Mouse (Mus musculus): ENCODE measurements around the gene Glmn. TPM values are rescaled to one million over a fixed set of nuclear protein-coding genes. Genes with fewer than 3 reads are reported as not detected.

Gene Glmn
- polyA plus RNA-seq, 1 experiment from 2014 or later = 30.5 TPM

- ATAC-seq (replicated peaks; ENCODE audit: low FRiP score) = no peak
- Histone ChIP-seq H3K9ac (no peak overlapping the region), H3K9me3 (replicated peaks) (no peaks in the 10 kb centered on the region), H3K27ac (no peak overlapping the region), H3K4me1 (no peaks in the 10 kb centered on the region), H3K27me3 (no peaks in the 10 kb centered on the region), H3K36me3 (no peaks in the 10 kb centered on the region), H3K4me3 (replicated peaks) (no peak overlapping the region), H3K4me2 (no peak overlapping the region)
- 96% methylated on average over 3 of the region's 3 CpGs for WGBS
These were observed 82.2 kb downstream of the Glmn start for GRCm38 (mm10) chr5:107515453-107515852.

GRCm38 (mm10) chr5:107513583-107513982 lies 84.1 kb downstream of the Glmn start:
- Histone ChIP-seq H3K4me2 (no peak overlapping the region), H3K27me3 (no peaks in the 10 kb centered on the region), H3K27ac (no peak overlapping the region), H3K4me3 (replicated peaks) (no peak overlapping the region), H3K4me1 (no peaks in the 10 kb centered on the region), H3K36me3 (no peaks in the 10 kb centered on the region), H3K9me3 (replicated peaks) (no peaks in the 10 kb centered on the region), H3K9ac (no peak overlapping the region)
- ATAC-seq (replicated peaks; ENCODE audit: low FRiP score) = no peak
- WGBS = 51% methylated on average over 7 of the region's 7 CpGs

GRCm38 (mm10) chr5:107511326-107511725 lies 86.4 kb downstream of the Glmn start:
- Histone ChIP-seq H3K27me3 (no peaks in the 10 kb centered on the region), H3K4me3 (replicated peaks) (no peak overlapping the region), H3K27ac (no peak overlapping the region), H3K9ac (no peak overlapping the region), H3K4me1 (no peaks in the 10 kb centered on the region), H3K4me2 (no peak overlapping the region), H3K9me3 (replicated peaks) (no peaks in the 10 kb centered on the region), H3K36me3 (no peaks in the 10 kb centered on the region)
- WGBS = 58% methylated on average over 2 of the region's 2 CpGs
- ATAC-seq (replicated peaks; ENCODE audit: low FRiP score) = no peak

GRCm38 (mm10) chr5:107510503-107510902 lies 87.2 kb downstream of the Glmn start:
- Histone ChIP-seq H3K27me3 (no peaks in the 10 kb centered on the region), H3K4me3 (replicated peaks) (no peak overlapping the region), H3K27ac (no peak overlapping the region), H3K36me3 (no peaks in the 10 kb centered on the region), H3K4me2 (no peak overlapping the region), H3K9ac (no peak overlapping the region), H3K4me1 (no peaks in the 10 kb centered on the region), H3K9me3 (replicated peaks) (no peaks in the 10 kb centered on the region)
- WGBS = 86% methylated on average over 10 of the region's 10 CpGs
- no peak for ATAC-seq (replicated peaks; ENCODE audit: low FRiP score)

- no peaks in the 10 kb centered on the region for H3K27me3 ChIP-seq
- H3K4me3 ChIP-seq (replicated peaks) = no peak within 1 kb of the TSS
- no peaks in the 10 kb centered on the region for H3K4me1 ChIP-seq
- no peak within 1 kb of the TSS for H3K9ac ChIP-seq
- no peak within 1 kb of the TSS for H3K4me2 ChIP-seq
- H3K9me3 ChIP-seq (replicated peaks) = no peaks in the 10 kb centered on the region
- no peak for ATAC-seq (replicated peaks; ENCODE audit: low FRiP score)
- 67% methylated on average over 4 of the region's 4 CpGs for WGBS
- no peak within 1 kb of the TSS for H3K27ac ChIP-seq
- no peaks in the 10 kb centered on the region for H3K36me3 ChIP-seq
These were observed 90.4 kb downstream of the Glmn start, which contains the start of gene Gm42669 for GRCm38 (mm10) chr5:107507321-107507720. TSS of gene Gm42669 (plus strand) at chr5:107507621.

- no peak overlapping the region for H3K4me3 ChIP-seq (replicated peaks)
- no peaks in the 10 kb centered on the region for H3K27me3 ChIP-seq
- H3K4me1 ChIP-seq = no peaks in the 10 kb centered on the region
- H3K27ac ChIP-seq = no peak overlapping the region
- no peak overlapping the region for H3K9ac ChIP-seq
- H3K4me2 ChIP-seq = no peak overlapping the region
- no peak for ATAC-seq (replicated peaks; ENCODE audit: low FRiP score)
- no peaks in the 10 kb centered on the region for H3K9me3 ChIP-seq (replicated peaks)
- 93% methylated on average over 1 of the region's 1 CpGs for WGBS
- no peaks in the 10 kb centered on the region for H3K36me3 ChIP-seq
These were observed 96.9 kb downstream of the Glmn start for GRCm38 (mm10) chr5:107500741-107501140.

GRCm38 (mm10) chr5:107499891-107500535 lies 97.7 kb downstream of the Glmn start:
- WGBS = 90% methylated on average over 5 of the region's 5 CpGs
- no peak for ATAC-seq (replicated peaks; ENCODE audit: low FRiP score)

More at GRCm38 (mm10) chr5:107499891-107500535, 97.7 kb downstream of the Glmn start:
- H3K27me3 ChIP-seq = no peaks in the 10 kb centered on the region
- H3K4me2 ChIP-seq = no peak overlapping the region
- no peaks in the 10 kb centered on the region for H3K9me3 ChIP-seq (replicated peaks)
- H3K9ac ChIP-seq = no peak overlapping the region
- H3K4me1 ChIP-seq = no peaks in the 10 kb centered on the region
- H3K4me3 ChIP-seq (replicated peaks) = no peak overlapping the region
- H3K36me3 ChIP-seq = no peaks in the 10 kb centered on the region
- no peak overlapping the region for H3K27ac ChIP-seq

Other genes starting within 250 kb of the Glmn start
- gene Ephx4, start 195.2 kb downstream of the Glmn start, polyA plus RNA-seq (2015; fragmentation: Nextera tagmentation; extraction: Ambion mirVana) = 1.3 and 1.7 TPM in 2 replicates
- gene Lpcat2b, start 166.3 kb downstream of the Glmn start, polyA plus RNA-seq (2015; fragmentation: Nextera tagmentation; extraction: Ambion mirVana) = not detected in 2 replicates
- 4.1 and 4.8 TPM in 2 replicates for gene Btbd8, start 159.9 kb downstream of the Glmn start, polyA plus RNA-seq (2015; fragmentation: Nextera tagmentation; extraction: Ambion mirVana)
- 0.44 and 0.48 TPM in 2 replicates for gene Gm42669, start 90.3 kb downstream of the Glmn start, polyA plus RNA-seq (2015; fragmentation: Nextera tagmentation; extraction: Ambion mirVana)
- gene 1700028K03Rik, start 63.2 kb downstream of the Glmn start, polyA plus RNA-seq (2015; fragmentation: Nextera tagmentation; extraction: Ambion mirVana) = 0.04 and 0.06 TPM in 2 replicates
- 16.6 and 19.6 TPM in 2 replicates for gene Rpap2, start 515 bp downstream of the Glmn start, polyA plus RNA-seq (2015; fragmentation: Nextera tagmentation; extraction: Ambion mirVana)
- 0.08 TPM in 1 of 2 replicates, not detected in the other for gene Gfi1, start 128.1 kb upstream of the Glmn start, polyA plus RNA-seq (2015; fragmentation: Nextera tagmentation; extraction: Ambion mirVana)
- gene Ube2d2b, start 232.2 kb upstream of the Glmn start, polyA plus RNA-seq (2015; fragmentation: Nextera tagmentation; extraction: Ambion mirVana) = 0.30 and 0.35 TPM in 2 replicates

Data from kidney, embryonic 15.5 days (tissue).